Mouse (Mus musculus): ENCODE results near the gene Vmn1r117.
"Not testable (repeated sequence)": the region's sequence is repeated elsewhere in the genome, so short reads cannot be mapped to it uniquely, and the experiment has no call there.

Vmn1r117 gene

DNA sequence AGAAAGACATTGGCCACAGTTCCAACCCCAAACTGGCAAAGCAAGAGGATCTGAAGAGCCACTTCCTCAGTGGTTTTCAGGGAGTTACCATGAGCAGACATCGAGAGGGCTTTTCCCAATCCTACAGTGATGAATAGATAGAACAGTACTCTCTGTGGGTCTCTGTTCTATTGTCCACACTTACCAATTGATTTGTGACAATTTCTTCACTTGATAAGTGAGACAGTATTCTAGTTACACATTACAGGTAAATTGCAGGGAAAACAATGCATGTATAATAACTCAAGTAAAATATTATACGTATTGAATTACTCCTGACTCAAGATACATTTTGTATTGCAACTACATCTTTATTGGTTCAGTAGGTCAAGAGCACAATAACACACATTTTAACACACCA, at the start of gene Vmn1r117:
Gene Vmn1r117, minus strand, starts transcription at position 101 of the 400 bp plus-strand sequence.
- DNase-seq (ENCODE audit: low spot score in 2 of 2) = not testable (repeated sequence)

DNA sequence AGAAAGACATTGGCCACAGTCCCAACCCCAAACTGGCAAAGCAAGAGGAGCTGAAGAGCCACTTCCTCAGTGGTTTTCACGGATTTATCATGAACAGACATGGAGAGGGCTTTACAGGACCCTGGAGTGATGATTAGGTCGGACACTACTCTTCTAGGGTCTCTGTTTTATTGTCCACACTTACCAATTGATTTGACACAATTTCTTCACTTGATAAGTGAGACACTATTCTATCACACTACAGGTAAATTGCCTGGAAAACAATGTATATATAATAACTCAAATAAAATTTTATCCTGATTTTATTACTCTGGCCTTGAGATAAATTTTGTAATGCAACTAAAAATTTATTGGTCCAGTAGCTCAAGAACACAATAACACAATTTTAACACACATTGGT, 28.3 kb upstream of the Vmn1r117 start, which contains the start of gene Vmn1r118:
Gene Vmn1r118, minus strand, starts transcription at position 101 of the 400 bp plus-strand sequence.
- not testable (repeated sequence) for DNase-seq (ENCODE audit: low spot score in 2 of 2)

DNA sequence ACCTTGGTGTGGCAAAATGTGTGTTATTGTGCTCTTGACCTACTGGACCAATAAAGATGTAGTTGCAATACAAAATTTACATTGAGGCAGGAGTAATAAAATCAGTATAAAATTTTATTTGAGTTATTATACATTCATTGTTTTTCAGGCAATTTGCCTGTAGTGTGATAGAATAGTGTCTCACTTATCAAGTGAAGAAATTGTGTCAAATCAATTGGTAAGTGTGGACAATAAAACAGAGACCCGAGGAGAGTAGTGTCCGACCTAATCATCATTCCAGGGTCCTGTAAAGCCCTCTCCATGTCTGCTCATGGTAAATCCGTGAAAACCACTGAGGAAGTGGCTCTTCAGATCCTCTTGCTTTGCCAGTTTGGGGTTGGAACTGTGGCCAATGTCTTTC, 12.0 kb downstream of the Vmn1r117 start, which contains the start of gene Vmn1r116:
Gene Vmn1r116, plus strand, starts transcription at position 301 of the 400 bp plus-strand sequence.
- DNase-seq (ENCODE audit: low spot score in 2 of 2) = not testable (repeated sequence)

DNA sequence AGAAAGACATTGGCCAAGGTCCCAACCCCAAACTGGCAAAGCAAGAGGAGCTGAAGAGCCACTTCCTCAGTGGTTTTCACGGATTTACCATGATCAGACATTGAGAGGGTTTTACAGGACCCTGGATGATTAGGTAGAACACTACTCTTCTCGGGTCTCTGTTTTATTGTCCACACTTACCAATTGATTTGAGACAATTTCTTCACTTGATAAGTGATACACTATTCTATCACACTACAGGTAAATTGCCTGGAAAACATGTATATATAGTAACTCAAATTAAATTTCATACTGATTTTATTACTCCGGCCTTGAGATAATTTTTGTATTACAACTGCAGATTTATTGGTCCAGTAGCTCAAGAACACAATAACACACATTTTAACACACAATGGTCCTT, 39.0 kb downstream of the Vmn1r117 start, which contains the start of gene Vmn1r115:
Gene Vmn1r115, minus strand, starts transcription at position 101 of the 400 bp plus-strand sequence.
- DNase-seq (ENCODE audit: low spot score in 2 of 2) = not testable (repeated sequence)

Measured in natural killer cell, adult 2 months (primary cell).